Mouse (Mus musculus): Measurements from ENCODE around the gene Egfl7.

Gene Egfl7

DNA sequence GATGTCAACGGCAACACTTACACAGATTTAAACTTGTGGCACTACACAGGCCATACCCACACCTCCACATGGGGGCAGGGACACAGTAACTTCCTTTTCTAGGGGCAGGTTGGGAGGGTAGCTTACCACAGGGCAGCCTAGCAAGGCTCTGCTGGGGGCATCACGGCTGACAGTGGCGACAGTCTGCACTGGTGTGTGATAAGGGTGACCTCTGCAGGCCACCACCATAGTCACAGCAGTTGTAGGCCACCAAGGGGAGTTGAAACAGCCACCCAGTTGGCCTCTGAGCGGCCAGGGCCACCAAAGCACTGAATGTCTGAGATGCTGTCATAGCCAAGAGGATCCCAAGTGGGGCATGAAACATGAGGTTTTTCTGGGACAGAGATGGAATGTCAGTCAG is 13.6 kb upstream of the Egfl7 start:
- in situ Hi-C loops (cut with MseI, MboI), result loop anchor here in 1 of 2 experiments (10.0 kb wide), 1 partner anchor 261 kb away; no protein-coding TSS in a partner anchor

- in situ Hi-C loops (cut with MseI, MboI), result no loop called here
Observed at GRCm38 (mm10) chr2:26570034-26570433, 9.8 kb upstream of the Egfl7 start.

DNA sequence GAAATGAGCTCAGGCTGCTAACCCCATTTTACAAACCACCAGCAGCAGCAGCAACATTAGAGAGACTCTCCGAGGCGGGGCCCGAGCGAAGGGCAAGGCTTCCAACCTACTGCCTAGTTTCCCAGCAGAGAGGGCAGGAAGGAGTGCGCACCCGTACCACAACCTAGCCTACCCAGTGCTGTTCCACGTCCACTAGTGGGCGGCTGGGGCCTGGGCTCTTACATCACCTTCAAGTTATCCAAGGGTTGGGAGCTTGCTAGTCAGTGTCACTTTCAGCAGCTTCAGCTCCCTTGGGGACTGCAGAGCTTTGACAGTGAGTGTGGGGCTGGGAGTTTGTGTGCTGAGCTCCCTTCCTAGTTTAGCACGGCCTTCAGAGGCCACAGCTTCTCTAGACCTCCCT is 8.4 kb upstream of the Egfl7 start:
- in situ Hi-C loops (cut with MseI, MboI), result no loop called here

DNA sequence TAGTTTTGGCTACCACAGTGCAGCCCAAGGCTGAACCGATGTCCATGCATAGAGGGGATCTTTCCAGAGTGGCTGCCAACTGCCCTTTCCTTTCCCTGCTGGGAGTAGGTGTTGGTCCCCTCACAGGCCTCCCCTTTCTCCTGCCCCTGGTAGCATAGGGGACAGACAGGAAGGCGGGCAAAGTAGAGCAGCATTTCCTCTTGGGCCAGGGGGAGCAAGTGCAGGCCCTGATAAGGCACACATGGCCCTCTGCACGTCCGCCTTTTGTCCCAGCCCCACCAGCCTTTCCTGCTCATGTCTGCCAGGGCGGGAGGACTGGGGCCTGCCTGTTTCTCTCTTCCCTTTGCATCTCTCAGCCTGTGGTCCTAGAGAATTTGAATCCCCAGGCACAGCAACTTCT is 8.0 kb upstream of the Egfl7 start:
- in situ Hi-C loops (cut with MseI, MboI), result no loop called here

DNA sequence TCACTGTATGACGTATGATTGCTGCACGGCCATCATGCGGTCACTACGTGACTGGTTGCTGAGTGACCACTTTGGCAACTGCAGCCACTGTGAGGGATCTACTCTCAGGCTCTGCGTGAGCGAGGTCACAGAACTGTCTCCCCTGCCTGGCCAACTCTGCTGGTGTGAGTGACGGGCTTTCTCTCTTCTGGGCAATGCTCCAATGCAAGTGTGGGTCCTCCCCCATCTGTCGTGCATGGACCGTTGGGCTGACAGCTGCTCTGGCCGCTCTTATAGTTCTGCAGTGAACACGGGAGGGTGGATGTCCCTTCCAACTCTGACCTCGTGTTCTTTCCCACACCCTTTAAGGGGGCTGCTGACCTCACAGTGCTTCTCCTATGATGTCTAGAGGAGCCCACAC is 6.4 kb upstream of the Egfl7 start:
- in situ Hi-C loops (cut with MseI, MboI), result no loop called here

- in situ Hi-C loops (cut with MseI, MboI), result no loop called here
Observed at GRCm38 (mm10) chr2:26573807-26574206, 6.0 kb upstream of the Egfl7 start.

DNA sequence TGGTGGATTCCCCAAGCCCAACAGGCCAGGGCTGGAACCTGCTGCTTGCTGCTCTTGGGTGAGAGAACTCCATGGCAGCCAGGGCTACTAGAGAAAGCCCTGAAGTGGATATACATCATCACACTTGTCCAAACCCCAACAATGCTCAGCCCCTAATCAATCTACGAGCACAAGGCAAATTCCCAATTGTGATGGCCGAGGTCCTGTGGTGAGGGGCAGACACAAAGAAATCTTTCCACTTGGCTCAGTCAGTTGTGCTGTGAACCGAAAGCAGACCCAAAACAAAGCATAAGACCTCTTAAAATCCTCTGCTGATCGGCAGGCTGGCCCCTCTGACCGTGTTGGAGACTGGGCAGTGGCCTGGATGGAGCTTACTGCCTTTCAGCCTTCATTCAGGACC is 5.0 kb upstream of the Egfl7 start:
- in situ Hi-C loops (cut with MseI, MboI), result no loop called here

DNA sequence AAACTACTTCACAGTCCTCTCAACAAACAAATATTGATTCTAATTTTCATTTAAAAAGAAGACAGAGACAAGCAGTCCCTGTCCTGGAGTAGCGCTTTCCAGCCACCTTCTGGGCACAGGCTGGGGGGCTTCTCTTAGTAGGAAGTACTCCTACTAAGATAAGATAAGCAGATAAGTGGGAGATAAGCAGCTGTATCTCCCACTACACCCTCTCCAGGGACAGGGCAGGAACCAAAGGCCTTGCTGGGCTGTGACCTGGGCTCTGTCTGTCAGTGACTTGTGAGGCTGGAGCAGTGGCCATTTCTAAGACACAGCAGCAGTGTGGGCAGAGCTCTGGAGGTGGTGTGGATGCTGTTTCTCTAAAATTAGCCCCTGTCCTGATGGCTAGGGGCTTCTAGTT is 4.4 kb upstream of the Egfl7 start:
- in situ Hi-C loops (cut with MseI, MboI), result no loop called here

DNA sequence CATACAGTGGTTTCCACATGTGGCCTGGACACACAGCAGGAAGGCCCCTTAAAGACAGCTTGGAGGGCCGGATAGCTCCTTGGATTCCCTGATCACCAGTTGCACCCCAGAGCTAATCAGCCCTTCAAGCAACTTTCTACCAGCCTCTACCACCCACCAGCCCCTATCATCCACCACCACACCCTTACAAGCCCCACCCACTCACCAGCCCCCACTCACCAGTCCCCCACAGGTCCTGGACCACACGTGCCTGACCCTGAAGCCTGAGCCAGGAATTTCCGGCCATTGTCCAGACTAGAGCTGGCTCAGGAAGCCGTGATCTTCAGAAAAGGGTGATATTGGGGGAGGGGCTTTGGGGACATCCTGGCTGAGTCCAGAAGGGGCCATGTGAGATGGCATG is 3.9 kb upstream of the Egfl7 start:
- in situ Hi-C loops (cut with MseI, MboI), result no loop called here

GRCm38 (mm10) chr2:26576462-26576861 is 3.4 kb upstream of the Egfl7 start:
- in situ Hi-C loops (cut with MseI, MboI), result no loop called here

DNA sequence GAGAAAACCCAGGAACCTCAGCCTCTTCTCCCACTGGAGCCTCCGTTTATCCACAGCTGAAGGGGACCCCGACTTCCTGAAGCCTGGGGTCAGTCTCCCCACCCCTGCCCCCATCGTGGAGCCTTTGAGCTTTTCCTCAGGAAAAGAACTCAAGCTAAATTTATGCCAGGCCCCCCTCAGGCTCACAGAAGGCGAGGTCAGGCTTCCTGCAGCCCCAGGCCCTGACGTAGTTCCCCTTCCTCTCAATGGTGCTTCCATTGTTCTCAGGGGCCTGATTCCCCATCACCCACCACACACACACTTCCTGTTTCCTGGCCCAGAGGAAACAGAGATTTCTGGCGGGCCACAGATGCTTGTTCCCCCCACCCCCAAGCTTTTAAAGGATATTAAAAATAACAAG is 1.4 kb upstream of the Egfl7 start:
- in situ Hi-C loops (cut with MseI, MboI), result no loop called here

- in situ Hi-C loops (cut with MseI, MboI), result no loop called here
Observed at GRCm38 (mm10) chr2:26580751-26581150, 937 bp downstream of the Egfl7 start.

GRCm38 (mm10) chr2:26582203-26582602 is 2.4 kb downstream of the Egfl7 start:
- in situ Hi-C loops (cut with MseI, MboI), result no loop called here

DNA sequence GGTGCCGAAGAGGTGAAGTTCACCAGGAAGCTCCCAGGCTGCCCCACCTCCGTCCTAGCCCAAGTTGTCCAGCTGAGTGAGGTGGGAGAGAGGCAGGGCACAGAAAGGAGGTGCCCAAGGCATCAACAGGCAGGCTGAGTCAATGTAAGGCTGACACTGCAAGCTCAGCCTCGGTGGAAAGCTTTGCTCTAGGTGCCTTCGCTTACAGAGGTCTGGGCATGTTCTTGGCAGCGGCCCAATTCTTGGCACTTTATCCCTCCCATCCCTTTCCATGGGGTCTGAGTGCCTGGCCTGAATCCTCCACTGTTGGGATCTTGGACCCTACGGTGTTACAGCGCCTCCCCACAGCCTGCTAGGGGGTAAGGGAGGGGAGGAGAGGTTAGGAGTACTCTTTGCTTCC is 2.9 kb downstream of the Egfl7 start:
- in situ Hi-C loops (cut with MseI, MboI), result no loop called here

GRCm38 (mm10) chr2:26583640-26584039 is 3.8 kb downstream of the Egfl7 start:
- in situ Hi-C loops (cut with MseI, MboI), result no loop called here

- in situ Hi-C loops (cut with MseI, MboI), result no loop called here
Observed at GRCm38 (mm10) chr2:26585713-26586112, 5.9 kb downstream of the Egfl7 start.

- in situ Hi-C loops (cut with MseI, MboI), result no loop called here
Observed at GRCm38 (mm10) chr2:26586294-26587043, 6.7 kb downstream of the Egfl7 start, which contains the start of gene Gm20532. Gm20532 (plus strand) TSS chr2:26586639.

- in situ Hi-C loops (cut with MseI, MboI), result no loop called here
Observed at GRCm38 (mm10) chr2:26587044-26587405, 7.2 kb downstream of the Egfl7 start.

GRCm38 (mm10) chr2:26588573-26588972 is 8.8 kb downstream of the Egfl7 start:
- in situ Hi-C loops (cut with MseI, MboI), result no loop called here

DNA sequence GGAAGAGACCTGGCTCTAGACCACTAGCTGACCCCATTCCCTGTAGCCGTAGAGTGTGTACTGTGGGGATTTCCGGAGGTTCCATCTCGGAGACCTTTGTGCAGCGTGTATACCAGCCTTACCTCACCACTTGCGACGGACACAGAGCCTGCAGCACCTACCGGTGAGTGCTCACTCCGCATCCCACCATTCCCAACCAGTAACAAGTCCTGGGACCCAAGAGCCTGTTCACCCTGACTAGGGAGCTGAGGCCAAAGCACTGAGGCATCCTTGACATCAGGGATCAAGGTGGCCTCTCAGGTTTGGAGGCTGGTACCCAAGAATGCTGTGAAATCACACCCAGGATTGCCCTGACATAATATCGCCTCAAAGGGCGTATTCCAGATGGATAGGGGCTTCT is 9.5 kb downstream of the Egfl7 start:
- in situ Hi-C loops (cut with MseI, MboI), result no loop called here

GRCm38 (mm10) chr2:26590282-26590681 is 10.5 kb downstream of the Egfl7 start:
- in situ Hi-C loops (cut with MseI, MboI), result no loop called here

GRCm38 (mm10) chr2:26590962-26591361 is 11.1 kb downstream of the Egfl7 start:
- in situ Hi-C loops (cut with MseI, MboI), result no loop called here

- in situ Hi-C loops (cut with MseI, MboI), result no loop called here
Observed at GRCm38 (mm10) chr2:26591416-26591815, 11.6 kb downstream of the Egfl7 start.
